Mouse (Mus musculus): ENCODE results near the gene Kars.
A peak's percentile ranks its signal among the peaks of the same experiment; 100 is the strongest.

Gene Kars

DNA sequence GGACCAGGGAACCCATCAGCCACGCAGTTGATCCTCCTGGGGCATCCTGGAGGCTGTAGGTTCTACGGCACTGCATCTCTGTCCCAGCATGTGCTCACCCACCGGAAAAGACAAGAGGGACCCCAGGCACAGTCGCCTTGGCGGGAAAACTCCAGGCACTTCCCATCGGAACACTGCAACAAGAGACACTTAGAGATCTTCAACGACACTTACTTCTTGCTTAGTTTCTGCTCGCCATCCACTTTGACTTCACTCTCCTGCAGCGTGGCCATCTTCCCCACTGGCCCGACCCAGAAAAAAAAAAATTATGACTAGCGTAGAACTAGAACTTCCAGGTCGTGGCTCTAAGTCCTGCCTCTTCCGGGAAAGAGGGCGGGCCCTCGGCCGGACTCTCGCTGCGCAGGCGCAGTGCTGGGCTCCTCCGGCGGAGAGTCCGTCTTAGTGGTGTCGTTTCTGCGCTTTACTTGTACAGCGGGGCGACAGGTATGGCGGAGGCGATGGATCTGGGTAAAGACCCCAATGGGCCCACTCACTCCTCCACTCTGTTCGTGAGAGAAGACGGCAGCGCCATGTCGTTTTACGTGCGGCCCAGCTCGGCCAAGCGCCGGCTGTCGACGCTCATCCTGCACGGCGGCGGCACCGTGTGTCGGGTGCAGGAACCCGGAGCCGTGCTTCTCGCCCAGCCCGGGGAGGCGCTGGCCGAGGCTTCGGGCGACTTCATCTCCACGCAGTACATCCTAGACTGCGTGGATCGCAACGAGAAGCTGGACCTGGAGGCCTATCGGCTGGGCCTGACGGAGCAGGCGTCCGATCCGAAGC lies at the start of gene Kars, which contains the start of gene Terf2ip:
Gene Kars (minus strand): TSS at position 327 of the 819 bp plus-strand sequence.
Gene Terf2ip (plus strand): TSS at position 402 of the 819 bp plus-strand sequence.
- peak; percentile 97 for DNase-seq (ENCODE audit: low read depth, low spot score)

DNA sequence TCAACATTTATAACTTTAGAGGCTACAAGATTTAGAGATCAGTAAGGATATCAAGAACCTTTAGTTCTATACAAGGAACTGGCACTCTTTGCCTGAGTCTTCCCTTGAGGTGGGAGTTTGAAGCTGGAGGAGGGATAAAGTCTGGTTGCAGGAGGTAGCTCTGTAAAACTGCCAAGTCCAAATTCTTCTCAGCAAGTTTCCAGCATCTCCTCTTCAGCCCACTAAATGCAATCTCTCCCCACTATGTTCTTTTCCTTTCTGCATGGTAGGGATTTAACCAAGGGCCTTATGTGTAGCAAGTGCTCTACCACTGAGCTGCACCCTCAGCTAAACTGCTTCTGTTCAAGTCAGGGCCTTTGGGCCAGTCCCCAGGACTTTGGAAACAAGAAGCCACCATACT lies 43.3 kb upstream of the Kars start:
- no peak for DNase-seq (ENCODE audit: low read depth, low spot score)

DNA sequence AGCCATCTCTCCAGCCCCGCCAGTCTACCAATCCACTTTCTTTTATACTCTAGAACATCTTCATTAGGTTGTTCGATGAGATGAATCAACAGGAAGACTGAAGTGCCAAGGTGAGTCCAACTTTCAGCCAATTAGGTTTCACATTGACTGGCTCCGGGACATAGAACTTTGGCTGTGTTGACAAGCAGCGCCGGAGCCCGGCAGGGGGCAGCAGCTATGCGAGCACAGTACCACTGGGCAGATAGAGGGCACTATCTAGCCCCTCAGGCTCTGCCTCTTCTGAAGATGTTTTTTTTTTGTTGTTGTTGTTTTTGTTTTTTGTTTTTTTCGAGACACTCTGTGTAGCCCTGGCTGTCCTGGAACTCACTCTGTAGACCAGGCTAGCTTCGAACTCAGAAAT lies 40.4 kb upstream of the Kars start:
- no peak for DNase-seq (ENCODE audit: low read depth, low spot score)

DNA sequence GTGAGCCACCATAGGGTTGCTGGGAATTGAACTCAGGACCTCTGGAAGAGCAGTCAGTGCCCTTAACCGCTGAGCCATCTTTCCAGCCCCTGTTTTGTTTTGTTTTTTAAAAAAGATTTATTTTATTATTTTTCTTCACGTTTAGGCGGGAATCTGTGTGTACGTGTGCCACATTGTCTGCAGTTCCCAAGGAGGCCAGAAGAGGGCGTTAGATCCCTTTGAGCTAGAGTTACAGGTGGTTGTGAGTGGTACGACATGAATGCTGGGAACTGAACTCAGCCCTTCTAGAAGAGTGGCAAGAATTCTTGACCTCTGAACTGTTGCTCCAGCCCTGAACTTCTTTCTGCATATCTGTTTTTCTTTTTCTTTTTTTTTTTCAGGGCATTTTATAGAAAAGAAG lies 38.9 kb upstream of the Kars start:
- no peak for DNase-seq (ENCODE audit: low read depth, low spot score)

DNA sequence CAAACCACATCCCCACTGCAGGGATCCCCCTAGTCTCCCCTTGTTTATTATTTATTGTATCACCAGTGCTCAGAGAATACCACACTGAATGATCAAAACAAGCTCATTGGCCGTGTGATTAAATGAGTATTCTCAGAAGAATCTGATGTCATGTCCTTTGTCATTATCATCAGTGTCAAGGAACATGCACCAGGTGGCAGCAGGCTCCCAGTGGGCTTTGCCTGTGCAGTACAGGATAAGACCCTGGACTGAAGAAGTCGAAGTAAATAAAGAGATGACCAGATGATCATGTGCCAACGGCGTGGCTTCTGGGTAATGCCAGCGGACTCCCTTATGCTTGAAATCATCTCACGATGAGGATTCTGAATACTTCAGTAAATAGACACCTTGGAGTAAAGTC lies 37.2 kb upstream of the Kars start:
- DNase-seq (ENCODE audit: low read depth, low spot score) = no peak

DNA sequence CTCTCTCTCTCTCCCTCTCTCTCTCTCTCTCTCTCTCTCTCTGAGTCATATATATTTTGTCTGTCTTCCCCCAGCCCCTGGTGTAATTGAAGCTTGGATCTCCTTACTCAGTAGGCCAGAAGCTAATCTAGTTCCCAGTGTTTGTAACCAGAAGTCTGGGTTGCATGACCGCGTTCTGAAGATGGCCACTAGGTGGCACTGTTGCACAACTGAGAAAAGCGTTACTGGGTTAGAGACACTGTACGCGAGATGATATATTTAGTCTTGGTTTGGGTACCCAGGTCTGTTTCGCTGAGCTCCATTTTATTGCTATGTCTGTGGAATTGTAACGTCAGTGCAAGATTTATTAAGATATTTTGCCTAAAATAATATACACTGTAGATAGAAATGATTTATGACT lies 34.8 kb upstream of the Kars start:
- peak; percentile 66 for DNase-seq (ENCODE audit: low read depth, low spot score)

DNA sequence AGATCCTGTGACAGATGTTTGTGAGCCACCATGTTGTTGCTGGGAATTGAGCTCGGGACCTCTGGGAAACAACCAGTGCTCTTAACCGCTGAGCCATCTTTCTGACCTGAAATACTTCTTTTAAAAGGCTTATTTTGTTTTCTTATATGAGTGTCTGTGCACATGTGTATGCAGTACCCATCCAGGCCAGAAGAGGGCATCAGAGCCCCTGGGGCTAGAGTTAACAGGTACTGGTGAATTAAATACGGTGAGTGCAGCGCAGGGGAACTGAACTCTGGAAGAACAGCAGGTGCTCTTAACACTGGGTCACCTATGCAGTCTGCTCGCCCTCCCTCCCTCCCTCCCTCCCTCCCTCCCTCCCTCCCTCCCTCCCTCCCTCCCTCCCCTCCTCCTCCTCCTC lies 34.1 kb upstream of the Kars start:
- no peak for DNase-seq (ENCODE audit: low read depth, low spot score)

DNA sequence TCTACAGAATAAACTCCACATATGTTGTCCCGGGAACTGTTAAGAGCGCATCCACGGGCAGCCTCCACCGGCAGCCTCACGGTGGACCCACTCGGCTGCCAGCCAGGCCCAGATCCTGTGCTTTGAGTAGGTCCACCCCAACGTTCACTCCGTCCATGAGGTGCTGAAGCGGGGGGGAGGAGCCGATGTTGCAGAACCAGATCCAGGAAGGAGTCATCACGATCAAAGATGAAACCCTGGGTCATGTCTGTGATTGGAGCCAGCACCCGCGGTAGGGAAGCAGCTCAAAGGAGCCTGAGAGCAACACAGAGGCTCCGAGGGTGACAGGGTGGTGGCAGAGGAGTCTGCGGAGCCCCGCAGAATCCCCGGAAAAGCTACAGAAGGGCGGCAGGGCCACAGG lies 26.4 kb upstream of the Kars start:
- DNase-seq (ENCODE audit: low read depth, low spot score) = no peak

DNA sequence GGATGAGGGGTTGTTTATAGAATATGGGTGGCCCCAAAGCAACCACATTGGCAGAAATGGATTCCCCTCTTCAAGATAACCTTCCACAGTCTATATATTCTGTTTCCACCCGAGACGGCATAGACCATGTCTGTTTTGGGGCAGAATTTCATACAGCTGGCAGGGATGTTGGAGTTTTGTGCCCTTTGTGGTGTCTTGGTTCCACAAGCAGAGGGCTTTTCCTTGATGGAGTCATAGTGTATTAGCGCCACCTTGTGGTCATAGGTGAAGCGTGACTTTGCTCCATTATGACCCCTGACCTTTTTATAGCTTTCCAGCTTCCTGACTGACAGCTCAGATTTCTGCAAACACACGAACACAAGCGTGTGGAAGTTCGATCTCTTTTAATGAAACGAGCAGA lies 23.5 kb upstream of the Kars start:
- peak; percentile 73 for DNase-seq (ENCODE audit: low read depth, low spot score)

DNA sequence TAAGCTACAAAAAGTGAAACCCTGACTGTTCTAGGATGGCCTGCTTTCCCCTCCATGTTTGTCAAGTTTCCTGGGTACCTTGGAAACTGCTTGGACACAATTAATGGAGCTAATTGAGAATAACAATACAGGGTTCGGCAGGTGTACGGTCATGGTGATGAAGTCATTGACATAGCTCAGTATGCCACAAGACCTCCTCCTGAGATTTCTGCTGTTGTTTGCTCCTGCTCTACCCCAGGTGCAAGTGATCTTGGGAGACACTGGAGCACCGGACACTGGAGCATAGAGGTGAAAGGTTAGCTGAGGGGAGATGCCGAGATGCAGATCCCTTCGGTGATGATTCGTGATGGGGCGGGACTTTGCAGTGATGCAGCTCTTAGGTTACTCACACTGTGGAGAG lies 21.9 kb upstream of the Kars start:
- no peak for DNase-seq (ENCODE audit: low read depth, low spot score)

DNA sequence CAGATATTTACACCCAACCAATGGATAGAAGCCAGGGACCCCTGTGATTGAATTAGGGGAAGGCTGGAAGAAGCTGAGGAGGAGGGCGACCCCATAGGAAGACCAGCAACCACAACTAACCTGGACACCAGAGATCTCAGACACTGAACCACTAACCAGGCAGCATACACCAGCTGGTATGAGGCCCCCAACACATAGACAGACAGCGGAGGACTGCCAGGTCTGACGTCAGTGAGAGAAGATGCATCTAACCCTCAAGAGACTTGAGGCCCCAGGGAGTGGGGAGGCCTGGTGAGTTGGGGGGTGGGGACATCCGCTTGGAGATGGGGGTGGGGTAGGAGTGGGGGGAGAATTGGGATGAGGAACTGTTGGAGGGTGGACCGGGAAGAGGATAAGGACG lies 19.5 kb upstream of the Kars start:
- DNase-seq (ENCODE audit: low read depth, low spot score) = no peak

DNA sequence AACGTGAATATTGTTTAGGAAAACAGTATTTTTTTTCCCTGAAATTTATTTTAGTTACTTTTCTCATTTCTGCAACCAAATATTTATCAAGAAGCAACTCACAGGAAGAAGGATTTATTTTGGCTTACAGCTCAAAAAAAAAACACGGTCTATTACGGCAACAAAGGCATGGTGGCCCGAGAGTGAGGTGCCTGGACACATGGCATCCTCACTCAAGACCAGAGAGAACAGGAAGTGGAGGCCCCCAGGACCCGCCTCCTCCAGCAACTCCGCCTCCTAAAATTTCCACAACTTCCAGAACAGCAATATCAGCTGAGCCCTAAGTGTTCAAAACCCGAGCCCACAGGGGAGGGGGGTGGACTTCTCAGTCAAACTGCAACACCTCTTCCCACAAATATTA lies 18.3 kb upstream of the Kars start:
- no peak for DNase-seq (ENCODE audit: low read depth, low spot score)

DNA sequence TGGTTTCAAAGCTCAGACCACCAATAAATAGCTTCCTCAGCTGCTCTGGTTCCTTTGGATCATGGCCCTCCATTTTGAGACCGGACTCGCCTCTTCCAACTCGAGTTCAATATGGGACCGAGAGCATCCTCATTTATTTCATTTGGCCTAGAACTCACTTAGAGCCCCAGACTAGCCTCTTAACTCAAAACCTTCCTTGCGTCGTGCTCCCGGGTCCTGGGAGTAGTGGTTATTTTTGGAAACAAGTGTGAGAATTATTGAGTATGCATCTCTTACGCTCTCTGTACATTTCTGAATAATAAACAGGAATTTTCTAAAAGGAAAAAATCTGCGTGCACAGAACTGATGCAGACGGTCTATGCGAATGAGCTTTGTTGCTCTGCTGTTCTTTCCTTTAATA lies 3.8 kb upstream of the Kars start, which contains the start of gene Gm6793:
Gene Gm6793 (minus strand): TSS at position 101 of the 400 bp plus-strand sequence.
- no peak for DNase-seq (ENCODE audit: low read depth, low spot score)

DNA sequence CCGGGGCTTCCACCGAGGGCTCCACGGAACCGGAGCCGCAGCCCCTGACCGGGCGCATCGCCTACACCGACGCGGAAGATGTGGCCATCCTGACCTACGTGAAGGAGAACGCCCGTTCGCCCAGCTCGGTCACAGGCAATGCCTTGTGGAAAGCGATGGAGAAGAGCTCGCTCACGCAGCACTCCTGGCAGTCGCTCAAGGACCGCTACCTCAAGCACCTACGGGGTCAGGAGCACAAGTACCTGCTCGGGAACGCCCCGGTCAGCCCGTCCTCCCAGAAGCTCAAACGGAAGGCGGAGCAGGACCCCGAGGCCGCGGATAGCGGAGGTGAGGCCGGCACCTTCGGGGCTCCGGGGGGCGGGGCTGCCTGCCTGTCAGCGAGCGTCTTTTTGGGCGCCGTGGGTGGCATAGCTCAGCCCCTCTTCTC lies 706 bp upstream of the Kars start:
- no peak for DNase-seq (ENCODE audit: low read depth, low spot score)

DNA sequence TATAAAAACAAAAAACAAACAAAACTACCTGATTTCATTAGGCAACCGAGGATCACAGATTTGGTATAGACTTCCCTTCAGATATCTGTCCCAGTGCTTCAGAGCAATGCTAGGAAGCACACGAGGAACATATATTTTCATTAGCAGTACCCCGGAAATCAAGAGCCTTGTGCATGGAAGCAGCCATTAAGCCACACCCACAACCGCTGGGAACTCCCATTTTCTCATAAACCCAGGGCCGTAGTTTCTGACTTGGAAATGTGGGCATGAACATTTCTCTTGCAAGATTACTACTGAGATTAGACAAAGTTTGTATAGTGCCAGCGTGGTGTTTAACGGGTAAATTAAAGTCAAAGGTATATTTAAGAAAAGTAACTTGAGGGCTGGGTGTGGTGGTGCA lies 1.6 kb downstream of the Kars start:
- DNase-seq (ENCODE audit: low read depth, low spot score) = no peak

DNA sequence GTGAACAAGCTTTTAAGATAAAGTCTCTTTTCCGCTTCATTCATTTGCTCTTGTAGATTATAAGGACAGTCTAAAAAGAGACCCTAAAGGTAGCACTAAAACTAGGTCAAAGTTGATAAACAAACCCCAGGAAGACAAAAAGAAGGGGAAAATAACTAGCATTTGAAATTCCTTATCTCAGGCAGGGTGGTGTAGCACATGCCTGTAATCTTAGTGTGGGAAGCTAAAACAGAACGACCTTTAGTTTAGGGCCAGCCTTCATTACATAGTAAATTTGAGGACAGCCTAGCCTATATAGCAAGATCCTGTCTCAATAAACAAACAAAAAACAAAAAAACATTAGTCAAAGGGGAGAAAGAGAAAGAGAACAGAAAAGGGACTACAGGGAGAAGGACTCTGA lies 3.5 kb downstream of the Kars start:
- no peak for DNase-seq (ENCODE audit: low read depth, low spot score)

DNA sequence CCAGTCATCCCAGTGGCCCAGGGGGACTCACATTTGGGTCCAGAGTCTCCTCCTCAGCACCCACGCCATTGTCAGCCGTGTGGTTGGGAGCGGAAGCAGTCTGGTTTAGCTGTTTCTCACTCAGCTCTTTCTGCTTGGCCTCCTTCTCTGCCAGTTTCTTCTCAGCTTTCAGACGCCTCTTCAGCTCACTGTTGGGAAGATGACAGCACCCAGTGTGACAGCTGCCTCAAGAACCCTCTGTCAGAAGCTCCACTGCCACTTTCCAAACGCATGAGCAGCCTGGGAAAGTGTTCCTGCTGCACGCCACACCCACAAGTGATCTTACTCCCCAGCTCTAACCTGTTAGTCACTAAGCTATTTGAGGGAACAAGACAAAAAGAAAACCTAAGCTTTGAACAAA lies 5.5 kb downstream of the Kars start:
- DNase-seq (ENCODE audit: low read depth, low spot score) = no peak

DNA sequence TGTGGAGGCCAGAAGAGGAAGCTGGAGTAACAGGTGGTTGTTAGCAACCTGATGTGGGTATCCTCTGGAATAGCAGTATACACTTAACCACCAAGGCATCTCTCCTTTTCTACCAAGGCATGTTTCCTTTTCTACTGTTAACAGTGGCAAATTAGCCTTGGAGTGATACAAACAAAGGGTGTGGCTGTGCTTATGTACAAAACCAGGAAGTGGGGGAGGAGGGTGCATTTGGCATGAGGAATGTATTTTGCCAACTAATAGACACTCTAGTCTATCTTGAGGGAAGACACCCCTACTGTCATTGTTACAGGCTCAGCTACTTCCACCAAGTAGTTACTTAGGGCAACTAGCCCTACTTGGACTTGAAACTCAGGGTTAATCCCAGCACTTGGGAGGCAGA lies 6.4 kb downstream of the Kars start:
- DNase-seq (ENCODE audit: low read depth, low spot score) = no peak

DNA sequence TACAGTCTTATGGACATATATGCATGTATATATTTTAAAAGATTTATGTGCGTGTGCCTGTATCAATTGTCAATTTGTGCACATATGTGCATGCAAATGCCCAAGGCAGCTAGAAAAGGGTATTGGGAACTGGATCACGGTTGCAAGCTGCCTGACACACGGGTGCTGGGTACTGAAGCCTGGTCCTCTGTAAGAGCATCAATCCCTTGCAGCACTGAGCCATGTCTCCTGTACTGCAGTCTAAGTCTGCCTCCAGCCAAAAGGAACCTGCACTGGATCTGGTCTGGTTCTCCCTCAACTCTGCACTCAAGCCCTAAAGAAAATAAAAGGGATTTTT lies 18.5 kb downstream of the Kars start:
- no peak for DNase-seq (ENCODE audit: low read depth, low spot score)

DNA sequence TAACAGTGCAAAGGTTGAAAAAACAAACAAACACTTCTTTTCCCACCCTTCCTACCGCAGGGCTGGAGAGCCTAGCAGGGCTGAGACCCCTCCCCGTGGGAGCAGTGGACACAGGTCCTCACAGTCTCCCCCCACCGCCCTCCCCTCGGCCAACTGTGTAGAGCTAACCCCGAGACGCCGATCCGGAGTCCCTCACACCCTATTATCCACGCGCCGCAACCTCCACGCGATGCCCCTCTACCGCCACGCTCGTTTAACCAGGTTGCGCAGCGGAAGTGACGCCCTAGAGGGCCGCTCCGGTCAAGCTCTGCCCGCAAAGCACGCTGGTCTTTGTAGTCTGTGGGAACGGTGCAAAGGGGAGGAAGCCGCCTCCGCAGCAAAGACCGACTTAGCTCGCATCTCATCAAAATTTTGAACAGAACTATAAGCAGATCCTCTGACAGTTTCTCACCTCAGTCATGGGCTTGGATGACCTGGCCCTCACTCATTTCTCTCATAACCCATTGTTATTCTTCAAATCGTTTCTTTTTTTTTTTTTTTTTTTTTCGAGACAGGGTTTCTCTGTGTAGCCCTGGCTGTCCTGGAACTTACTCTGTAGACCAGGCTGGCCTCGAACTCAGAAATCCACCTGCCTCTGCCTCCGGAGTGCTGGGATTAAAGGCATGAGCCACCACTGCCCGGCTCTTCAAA lies 19.0 kb downstream of the Kars start, which contains the start of gene Adat1:
Gene Adat1 (minus strand): TSS at position 290 of the 690 bp plus-strand sequence.
- DNase-seq (ENCODE audit: low read depth, low spot score) = peak; percentile 81

DNA sequence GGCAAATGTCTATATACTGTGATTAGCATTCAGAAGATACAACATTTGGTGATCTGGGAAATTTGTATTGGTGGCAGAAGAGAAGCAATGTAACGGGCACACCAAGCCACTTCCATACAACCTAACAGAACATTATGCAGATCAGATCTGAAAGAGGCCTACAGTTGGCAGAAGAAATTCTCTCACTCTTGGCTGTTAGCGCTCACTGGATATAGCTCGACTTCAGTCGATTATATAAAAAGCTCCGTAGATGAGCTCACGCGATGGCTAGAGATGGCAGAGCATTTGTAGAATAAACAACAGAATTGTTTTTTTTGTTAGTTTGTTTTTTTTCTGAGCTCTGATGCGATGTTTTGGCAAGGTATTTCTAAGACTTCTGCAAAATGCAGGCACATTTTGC lies 19.8 kb downstream of the Kars start:
- no peak for DNase-seq (ENCODE audit: low read depth, low spot score)

DNA sequence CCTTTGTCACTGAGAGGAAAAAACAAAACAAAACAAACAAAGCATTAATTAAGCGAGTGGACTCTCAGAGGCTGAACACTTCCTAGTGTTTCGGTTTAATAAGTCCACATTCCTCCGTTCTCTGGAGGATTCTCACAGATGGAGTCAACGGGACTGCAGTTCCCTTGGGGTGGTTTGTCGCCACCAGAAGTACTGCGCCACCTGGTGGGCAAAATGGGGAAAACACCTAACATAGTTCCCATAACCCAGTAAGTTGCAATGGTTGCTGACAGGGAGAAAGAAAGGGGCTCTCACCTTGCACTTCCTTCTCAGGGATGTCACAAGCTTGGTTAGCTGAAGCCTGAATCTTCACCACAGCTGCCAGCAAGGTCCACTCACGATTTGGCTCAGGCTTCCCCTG lies 21.2 kb downstream of the Kars start:
- peak; percentile 78 for DNase-seq (ENCODE audit: low read depth, low spot score)

DNA sequence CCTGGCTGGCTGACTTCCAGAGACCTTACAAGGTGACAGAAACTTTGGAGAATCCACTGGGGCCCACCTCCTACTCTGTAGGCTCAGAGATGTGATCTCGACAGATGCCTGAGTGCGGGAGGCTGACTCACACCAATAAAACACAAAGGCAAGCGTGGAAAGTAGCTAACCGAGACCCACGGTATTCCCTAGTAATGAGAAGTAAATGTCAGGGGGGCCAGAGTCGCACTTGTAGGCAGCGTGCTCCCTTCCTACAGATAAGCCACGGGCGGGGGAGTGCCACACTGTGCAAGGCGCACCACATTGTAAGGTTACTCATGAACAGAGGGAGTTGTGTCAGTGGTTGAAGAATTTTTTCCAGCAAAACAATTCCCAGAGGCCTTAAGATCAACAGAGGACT lies 26.6 kb downstream of the Kars start:
- no peak for DNase-seq (ENCODE audit: low read depth, low spot score)

Measured in WW6 (cell line).